Mouse (Mus musculus) liver, postnatal 0 days (tissue): ENCODE measurements at regions not wholly inside any gene's neighbourhood (a gene's known extent, or its start where the extent isn't known, plus 50 kb on each side); places are given as distances from the start of the nearest gene placed in this dataset.

Experiments
- CTCF ChIP-seq: sonication (generic); IDR thresholded peaks from 2 replicates; pipeline ENCODE4 v1.5.1; 2016; ENCODE audit warnings: antibody characterized with exemption, low read depth
- EP300 ChIP-seq: IDR thresholded peaks from 2 replicates; pipeline ENCODE4 v1.6.1; 2016; ENCODE audit warnings: antibody characterized with exemption, low read depth, mild to moderate bottlenecking

DNA sequence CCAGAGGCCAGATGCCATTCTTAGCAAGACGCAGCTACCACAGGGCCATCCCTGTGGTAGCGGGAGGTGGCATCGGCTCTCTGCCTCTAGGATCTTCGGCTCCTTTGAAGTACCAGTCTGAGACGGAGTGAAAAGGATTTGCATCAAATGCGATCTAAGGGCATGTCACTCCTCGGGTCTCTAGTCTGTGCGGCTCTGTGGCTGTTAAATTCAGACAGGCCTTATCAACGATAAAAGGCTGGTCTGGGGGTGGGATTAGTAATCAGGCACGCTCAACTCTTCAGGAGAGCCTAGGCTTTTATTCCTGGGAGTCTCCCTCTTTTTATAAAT is 58.7 kb upstream of the Gpc1 start:
- TF ChIP-seq CTCF = no peak
- no peak for TF ChIP-seq EP300
